Mouse (Mus musculus): ENCODE data around the gene Spry2. TPM values are rescaled to one million over a fixed set of nuclear protein-coding genes. Genes with fewer than 3 reads are reported as not detected.

The Spry2 gene
- total RNA-seq, 2 experiments from 2014 or later = 60.5 to 75.1 TPM

Other genes with a start within 250 kb of the Spry2 start
- gene Trim52, start 209.4 kb upstream of the Spry2 start, total RNA-seq (2021) = not detected

All from layer of hippocampus, postnatal 14 days (tissue).